Mouse (Mus musculus): ENCODE data around the gene Gabre. TPM values are rescaled to one million over a fixed set of nuclear protein-coding genes. Genes with fewer than 3 reads are reported as not detected.

Gene Gabre
- total RNA-seq (2021), result under 1 TPM; 0.13 to 0.32 TPM
- long read RNA-seq, result 0 reads

DNA sequence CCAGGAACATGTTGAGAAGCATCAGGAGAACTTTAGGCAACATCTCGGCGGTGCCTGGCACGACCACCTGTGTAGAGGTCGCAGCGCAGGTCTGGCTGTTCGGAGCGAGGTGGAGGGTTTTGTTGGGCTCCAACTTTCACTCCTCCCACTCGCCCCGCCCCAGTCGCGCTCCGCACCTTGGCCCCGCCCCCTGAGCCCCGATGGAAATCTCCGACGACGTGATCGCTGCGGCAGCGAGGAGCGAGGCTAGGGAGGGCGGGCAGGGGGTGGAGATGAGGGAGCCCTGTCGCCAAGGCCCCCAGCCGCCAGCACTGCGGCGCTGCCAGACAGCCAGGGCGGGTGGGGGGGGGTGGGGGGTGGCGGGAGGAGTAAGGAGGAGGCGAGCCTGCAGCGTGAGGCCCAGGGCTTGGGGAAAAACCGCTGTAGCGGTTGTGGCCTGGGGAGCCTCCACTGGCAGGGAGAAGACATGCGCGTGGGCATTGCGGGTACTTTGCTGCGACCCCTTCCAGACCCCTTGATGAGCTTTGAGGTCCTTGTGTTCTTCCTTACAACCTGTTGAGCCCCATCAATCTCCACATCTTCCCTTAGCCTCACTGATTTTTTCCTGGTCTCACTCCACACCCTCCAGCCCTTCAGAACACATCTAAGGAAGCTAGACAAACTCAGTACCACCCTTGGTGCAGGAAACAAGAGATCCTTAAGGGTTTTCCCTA lies at the start of gene Gabre:
Gene Gabre, minus strand, starts transcription at position 145 of the 713 bp plus-strand sequence.
- DNase-seq (ENCODE audit: low spot score in 2 of 2), result peak; percentile 3 to 12

- DNase-seq (ENCODE audit: low spot score in 2 of 2), result no peak
Observed at GRCm38 (mm10) chrX:72297812-72298211, 23.2 kb upstream of the Gabre start.

DNA sequence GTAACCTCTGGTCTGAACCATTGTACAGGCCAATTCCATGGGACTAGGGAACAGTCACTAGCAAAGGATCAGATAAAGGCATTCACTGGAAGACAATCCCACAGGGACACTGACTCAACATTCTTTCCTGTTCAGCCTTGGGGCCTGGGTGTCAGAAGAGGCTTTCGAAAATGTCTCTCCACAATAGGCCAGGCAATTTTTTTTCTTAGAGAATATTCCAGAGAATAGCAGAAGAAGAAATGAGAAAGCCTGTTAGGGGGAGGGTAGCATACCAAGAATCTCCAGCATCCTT lies 715 bp upstream of the Gabre start:
- peak in 1 of 2 experiments; percentile 2 for DNase-seq (ENCODE audit: low spot score in 2 of 2)

DNA sequence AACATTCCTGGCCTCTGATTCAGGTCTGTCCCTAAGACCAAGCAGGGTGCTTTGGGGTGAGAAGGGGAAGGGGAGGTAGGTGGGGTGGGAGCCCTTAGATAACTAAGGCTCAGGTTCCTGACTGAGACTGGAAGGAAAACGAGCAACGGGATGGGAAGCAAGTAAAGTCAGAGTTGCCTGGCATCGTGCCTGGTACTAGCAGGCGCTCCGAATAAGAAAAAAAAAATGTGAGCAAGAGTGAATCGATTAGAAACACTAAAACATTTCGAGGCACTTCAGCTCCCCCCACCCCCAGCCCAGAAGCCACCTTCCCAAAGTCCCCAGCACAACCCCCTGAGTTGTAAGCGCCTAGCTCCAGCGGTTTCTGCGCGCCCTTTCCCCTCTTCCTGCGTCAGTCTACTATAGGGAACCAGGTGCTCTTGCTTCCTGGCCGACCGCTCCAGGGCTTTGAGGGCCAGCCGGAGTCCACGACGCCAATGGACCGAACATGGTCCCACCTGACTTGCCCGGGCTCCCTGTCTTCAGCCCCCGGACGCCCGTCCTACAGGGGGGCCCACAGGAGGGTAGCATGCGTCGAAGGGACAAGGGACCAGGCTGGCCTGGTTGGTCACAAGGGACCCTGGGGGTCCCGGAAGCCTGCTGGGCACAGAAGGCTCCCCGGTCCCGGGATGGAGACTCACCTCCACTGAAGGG lies 491 bp downstream of the Gabre start:
- peak; percentile 2 to 9 for DNase-seq (ENCODE audit: low spot score in 2 of 2)

DNA sequence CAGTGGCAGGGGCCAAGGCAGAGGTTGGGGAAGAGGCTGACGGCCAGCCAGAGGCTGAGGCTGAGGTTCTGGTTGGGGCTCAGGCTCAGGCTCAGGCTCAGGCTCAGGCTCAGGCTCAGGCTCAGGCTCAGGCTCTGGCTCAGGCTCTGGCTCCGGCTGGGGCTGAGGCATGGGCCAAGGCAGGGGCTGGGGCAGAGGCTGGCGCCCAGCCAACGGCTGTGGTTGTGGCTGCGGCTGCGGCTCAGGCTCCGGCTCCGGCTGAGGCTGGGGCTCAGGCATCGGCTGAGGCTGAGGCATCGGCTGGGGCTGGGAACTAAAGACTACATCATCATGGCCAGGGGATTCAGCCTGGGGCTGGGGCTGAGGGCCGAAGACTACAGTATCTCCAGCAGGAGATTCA lies 4.0 kb downstream of the Gabre start:
- DNase-seq (ENCODE audit: low spot score in 2 of 2), result no peak

DNA sequence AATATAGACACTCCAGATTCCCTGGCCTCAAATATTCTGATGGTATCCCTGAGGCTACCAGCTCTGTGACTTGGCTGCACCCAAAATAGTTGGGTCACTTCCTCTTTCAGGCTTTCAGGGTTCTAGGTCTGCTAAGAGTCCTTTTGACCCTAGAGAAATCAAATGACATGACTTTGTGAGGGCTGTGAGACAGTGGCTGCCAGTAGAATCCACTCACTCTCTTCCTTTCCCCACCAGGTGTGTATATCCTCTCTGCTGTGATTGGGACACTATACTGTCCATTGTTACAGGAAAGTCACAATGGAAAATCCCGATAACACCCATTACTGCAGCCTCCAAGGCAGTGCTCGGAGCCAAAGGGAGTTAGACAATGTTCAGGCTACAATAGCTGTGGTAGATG lies 52.9 kb downstream of the Gabre start, which contains the start of gene Magea4:
Gene Magea4, plus strand, starts transcription at position 301 of the 400 bp plus-strand sequence.
- no peak for DNase-seq (ENCODE audit: low spot score in 2 of 2)

Small RNAs within 50 kb of the gene (microRNA-seq; reads per million reads assigned to microRNA genes)
- gene Mir224, result 8.3 to 14.3 reads per million in 2 experiments
- gene Mir452, result 0.22 to 0.39 reads per million in 2 experiments

Other genes starting within 250 kb of the Gabre start
- not detected for gene Magea4, start 52.8 kb downstream of the Gabre start, total RNA-seq (2021)
- gene Magea10, start 112.1 kb upstream of the Gabre start, total RNA-seq (2021), result not detected